Mouse (Mus musculus) cerebellum, adult 8-10 months (tissue): ENCODE measurements around the gene Cep19.

Experiments used
- DNase-seq: peaks from one replicate; pipeline ENCODE4 v3.0.0; 2022

Cep19 gene

DNA sequence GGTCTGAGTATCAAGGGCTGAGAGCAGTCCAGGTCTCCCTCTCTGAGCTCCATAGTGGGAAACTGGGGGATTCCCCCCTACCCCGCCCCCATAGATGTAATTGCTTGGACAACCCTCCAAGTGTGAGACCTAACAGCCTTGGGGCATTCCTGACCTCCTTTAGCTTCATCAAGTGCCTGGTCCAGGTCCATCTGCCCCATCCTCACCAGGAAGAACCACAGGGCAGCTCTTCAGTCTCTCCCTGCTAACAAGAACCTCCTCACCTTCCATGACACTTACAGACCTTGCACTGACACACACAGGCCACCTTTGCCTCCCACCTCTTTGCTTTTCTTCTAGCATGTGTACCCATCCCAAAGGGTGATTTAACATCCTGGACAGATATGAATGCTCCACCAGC is 54.4 kb downstream of the Cep19 start:
- DNase-seq = no peak

DNA sequence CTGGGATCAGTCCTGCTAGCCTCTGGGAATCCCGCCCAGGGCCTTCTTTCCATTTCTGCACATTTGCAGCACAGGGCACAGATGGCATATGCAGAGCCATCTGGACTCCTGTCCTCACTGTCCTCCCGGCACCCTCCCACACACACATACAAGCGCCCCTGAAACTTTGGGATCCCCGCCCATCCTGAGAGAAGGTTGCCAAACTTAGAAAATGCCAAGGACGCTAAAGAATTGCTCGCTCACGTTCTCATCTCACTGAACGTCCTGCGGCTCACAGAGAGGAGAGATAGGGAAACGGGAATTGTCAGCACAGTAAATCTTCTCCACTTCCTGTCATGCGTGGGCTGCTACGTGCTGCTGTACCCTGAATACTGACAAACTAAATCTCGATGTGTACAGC is 54.8 kb downstream of the Cep19 start:
- DNase-seq = peak; percentile 97

DNA sequence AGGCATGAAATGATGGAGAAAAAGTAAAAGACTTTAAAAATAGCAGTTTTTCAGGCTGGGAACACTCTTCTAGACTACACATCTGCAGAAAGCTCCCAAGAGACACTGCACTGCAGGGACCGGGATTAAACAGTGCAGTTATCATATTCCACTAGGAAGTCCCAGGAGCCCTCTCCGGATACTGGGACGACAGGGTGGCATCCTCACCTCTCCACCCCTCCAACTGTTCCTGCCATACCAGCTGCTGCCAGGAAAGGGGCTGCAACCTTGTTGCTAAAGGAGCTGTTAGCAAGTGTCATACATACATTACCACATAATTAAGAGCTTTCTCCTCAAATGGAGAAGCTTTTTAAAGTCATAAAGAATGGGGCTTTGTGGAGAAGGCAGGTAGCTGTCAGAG is 57.1 kb downstream of the Cep19 start:
- no peak for DNase-seq

DNA sequence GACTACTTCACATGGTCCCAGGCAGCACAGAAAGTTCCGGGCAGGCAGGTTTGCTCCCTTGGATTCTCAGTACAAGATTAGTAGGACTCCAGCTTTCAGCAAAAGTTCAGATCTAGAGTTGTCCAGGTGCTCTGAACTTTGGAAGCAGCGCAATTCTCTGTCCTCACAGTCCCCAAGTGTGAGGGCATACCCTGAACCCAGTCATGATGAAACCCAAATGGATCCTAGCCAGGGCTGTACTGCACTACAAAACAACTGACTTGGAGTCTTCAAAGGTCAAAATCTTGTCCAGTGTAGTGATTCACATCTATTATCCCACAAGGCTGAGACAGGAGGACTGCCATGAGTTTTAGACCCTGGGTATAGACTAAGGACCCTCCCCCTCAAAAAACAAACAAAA is 57.8 kb downstream of the Cep19 start:
- DNase-seq = no peak
